Mouse (Mus musculus) left cerebral cortex, adult 2 months (tissue): ENCODE results near the gene Mien1. TPM values are rescaled to one million over a fixed set of nuclear protein-coding genes. Genes with fewer than 3 reads are reported as not detected.

Experiments
- DNase-seq, 2 experiments: peaks; one replicate each; pipeline ENCODE4 v3.0.0; 2021 to 2022; ENCODE audit warnings: low spot score in 2 of 2, mixed read lengths in 1 of 2; ENCODE audit errors: extremely low spot score in 1 of 2
- H3K27ac ChIP-seq: fragments of 200-600 bp; 2 replicates; pipeline ENCODE4 v1.8.1; 2022
- H3K4me3 ChIP-seq: fragments of 200-600 bp; 2 replicates; pipeline ENCODE4 v1.8.1; 2022
- CTCF ChIP-seq: fragments of 200-600 bp; IDR thresholded peaks from 2 replicates; pipeline ENCODE4 v1.8.1; 2022; ENCODE audit warnings: antibody characterized with exemption, mild to moderate bottlenecking, moderate library complexity
- intact Hi-C: fragments of 180-260 bp; cut with DNase I; formaldehyde crosslinking; loops from one replicate; pipeline ENCODE4 v1.15.1; 2025
- total RNA-seq, 2 experiments: library from RNA; stranded (reverse); gene quantifications; 2 replicates each; pipeline ENCODE4 v1.2.3; 2021

The Mien1 gene
- total RNA-seq, 2 experiments from 2014 or later: 100 to 106 TPM

DNA sequence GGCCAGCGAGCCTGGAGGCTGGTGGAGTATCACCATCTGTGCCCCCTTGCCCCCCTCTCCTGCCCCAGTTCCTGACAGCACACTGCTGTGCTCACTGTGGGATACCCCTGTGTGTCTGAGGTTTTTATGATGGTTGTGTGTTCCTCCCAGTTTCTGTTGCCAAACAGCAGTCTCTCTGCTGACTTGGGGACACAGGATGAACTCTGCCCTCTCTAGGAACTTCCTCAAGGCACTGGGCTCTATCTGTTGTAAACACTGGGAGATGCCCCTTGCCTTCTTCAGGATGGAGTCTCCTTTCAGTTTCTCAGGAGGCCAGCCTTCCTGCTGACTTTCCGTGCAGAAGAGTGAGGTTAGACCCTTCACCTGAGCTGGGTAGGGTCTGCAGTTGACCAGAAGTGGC, 24.6 kb downstream of the Mien1 start:
- Histone ChIP-seq H3K4me3 (no peak overlapping the region), H3K27ac (no peak overlapping the region)
- intact Hi-C loops: no loop called here
- no peak for DNase-seq
- no peak for TF ChIP-seq CTCF

- H3K4me3 ChIP-seq: no peak overlapping the region
- DNase-seq: no peak
- no peak overlapping the region for H3K27ac ChIP-seq
- TF ChIP-seq CTCF: no peak
- intact Hi-C loops: no loop called here
These were observed 25.1 kb downstream of the Mien1 start for GRCm38 (mm10) chr11:98413731-98414130.

DNA sequence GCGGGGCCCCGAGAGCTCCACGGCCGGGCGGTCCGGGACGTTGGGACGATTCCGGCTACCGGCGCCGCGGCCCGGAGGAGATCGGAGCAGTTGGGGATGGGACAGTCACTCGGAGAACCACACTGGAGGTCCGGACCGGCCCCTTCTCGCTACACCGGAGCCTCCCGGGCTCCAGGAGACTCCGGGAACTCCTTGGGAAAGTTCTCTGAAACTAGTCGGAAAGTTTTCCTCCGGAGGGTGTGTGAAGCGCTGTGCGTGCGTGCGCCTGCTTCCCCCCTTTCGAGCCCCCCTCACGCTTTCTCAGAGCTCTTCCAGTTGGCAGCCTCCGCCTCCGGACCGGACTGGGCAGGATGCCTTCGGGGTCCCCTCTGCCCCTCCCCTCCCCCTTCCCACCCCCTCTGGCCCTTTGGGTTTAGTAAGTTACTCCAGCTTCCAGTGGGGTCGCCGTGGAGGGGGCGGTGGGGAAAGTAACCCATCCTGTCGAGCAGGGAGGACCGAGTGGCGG, 25.9 kb downstream of the Mien1 start:
- peak overlapping the region; percentile 46 for H3K4me3 ChIP-seq
- intact Hi-C loops: no loop called here
- H3K27ac ChIP-seq: no peak overlapping the region
- no peak for TF ChIP-seq CTCF
- no peak for DNase-seq

- intact Hi-C loops: no loop called here
- no peak for TF ChIP-seq CTCF
- Histone ChIP-seq H3K27ac (no peak within 1 kb of the TSS), H3K4me3 (peak within 1 kb of the TSS; percentile 46)
- DNase-seq: peak; percentile 26 to 41
These were observed 26.5 kb downstream of the Mien1 start, which contains the start of gene Erbb2 for GRCm38 (mm10) chr11:98412273-98412796. Gene Erbb2 (plus strand): TSS chr11:98412470.

DNA sequence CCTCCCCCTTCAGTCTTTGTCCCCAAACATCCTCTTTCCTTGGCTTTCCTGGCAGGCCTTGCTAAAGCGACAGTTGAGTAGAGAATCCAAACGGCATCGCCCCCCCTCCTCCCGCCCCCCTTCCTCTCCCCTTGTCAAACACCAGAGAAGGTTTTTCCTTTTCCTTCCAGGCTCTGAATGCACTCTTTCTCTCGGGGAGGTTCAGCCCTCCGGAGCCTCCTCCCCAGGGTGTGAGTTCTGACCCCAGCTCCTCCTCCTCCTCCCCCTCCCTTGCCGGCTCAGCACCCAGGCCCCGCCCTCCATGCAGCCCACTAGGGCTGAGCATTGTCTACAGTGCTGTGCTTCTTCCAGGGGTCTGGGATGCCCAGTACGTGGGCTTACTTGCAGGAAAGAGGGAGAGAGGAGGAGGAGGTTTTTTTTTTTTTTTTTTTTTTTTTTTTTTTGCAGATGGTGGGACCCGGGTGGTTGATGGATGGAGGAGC, 29.4 kb downstream of the Mien1 start:
- TF ChIP-seq CTCF: no peak
- DNase-seq: no peak
- intact Hi-C loops: no loop called here
- no peak overlapping the region for H3K27ac ChIP-seq
- H3K4me3 ChIP-seq: no peak overlapping the region

- no peak overlapping the region for H3K4me3 ChIP-seq
- H3K27ac ChIP-seq: no peak overlapping the region
- no peak for TF ChIP-seq CTCF
- no peak for DNase-seq
- intact Hi-C loops: no loop called here
These were observed 29.9 kb downstream of the Mien1 start for GRCm38 (mm10) chr11:98408872-98409271.

GRCm38 (mm10) chr11:98406621-98407020, 32.2 kb downstream of the Mien1 start:
- H3K27ac ChIP-seq: no peak overlapping the region
- intact Hi-C loops: no loop called here
- DNase-seq: no peak
- TF ChIP-seq CTCF: no peak
- no peak overlapping the region for H3K4me3 ChIP-seq

GRCm38 (mm10) chr11:98400816-98401215, 38.0 kb downstream of the Mien1 start:
- H3K27ac ChIP-seq: peak overlapping the region; percentile 93
- intact Hi-C loops: no loop called here

GRCm38 (mm10) chr11:98400161-98400726, 38.5 kb downstream of the Mien1 start, which contains the start of gene Pgap3:
Gene Pgap3 (minus strand): TSS chr11:98400490.
- no peak for TF ChIP-seq CTCF
- peak within 1 kb of the TSS; percentile 71 for H3K4me3 ChIP-seq
- DNase-seq: peak; percentile 81 to 85
- H3K27ac ChIP-seq: peak within 1 kb of the TSS; percentile 93
- intact Hi-C loops: no loop called here

More at GRCm38 (mm10) chr11:98400816-98401215, 38.0 kb downstream of the Mien1 start:
- H3K4me3 ChIP-seq: peak overlapping the region; percentile 71
- no peak for DNase-seq
- no peak for TF ChIP-seq CTCF

DNA sequence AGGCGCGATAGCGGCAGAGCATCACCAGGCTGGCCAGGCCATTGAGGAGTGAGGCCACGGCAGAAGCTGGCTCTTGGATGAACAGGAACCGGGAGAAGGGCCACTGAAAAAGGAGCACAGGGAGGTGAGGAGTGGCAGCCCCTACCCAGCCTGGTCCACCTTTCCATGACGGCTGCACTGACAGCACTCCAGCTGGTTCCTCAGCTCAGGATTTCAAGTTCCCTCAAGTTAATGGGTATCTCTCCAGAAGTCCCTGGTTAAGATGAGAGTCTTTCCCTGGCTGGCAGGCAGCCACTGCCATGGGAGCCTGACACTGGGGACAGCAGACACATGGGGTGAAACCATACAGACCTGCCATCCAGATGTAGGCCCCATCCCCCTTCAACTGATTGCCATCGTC, 40.8 kb downstream of the Mien1 start:
- DNase-seq: no peak
- TF ChIP-seq CTCF: no peak
- intact Hi-C loops: no loop called here
- Histone ChIP-seq H3K4me3 (no peak overlapping the region), H3K27ac (no peak overlapping the region)

DNA sequence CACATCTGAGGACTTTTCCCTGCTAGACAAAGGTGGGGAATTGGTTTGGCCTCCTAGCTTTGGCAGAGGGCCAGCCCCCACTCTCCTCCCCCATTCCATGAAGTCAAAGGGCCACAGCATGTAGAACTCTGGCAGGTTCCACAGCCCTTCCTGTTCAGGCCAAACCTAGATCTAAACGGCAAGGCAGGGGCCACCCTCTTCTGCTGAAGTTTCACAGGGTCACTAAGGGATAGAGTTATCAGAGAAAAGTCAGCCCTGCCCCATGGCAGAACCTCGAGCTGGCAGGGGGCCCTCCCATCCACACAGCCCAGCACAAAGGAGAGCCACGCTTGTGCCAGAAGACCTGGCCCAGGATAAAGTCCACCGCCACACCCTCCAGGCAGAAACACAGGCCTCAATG, 43.8 kb downstream of the Mien1 start:
- intact Hi-C loops: no loop called here
- no peak for DNase-seq
- Histone ChIP-seq H3K27ac (no peak overlapping the region), H3K4me3 (no peak overlapping the region)
- no peak for TF ChIP-seq CTCF

GRCm38 (mm10) chr11:98394301-98394700, 44.5 kb downstream of the Mien1 start:
- no peak for TF ChIP-seq CTCF
- Histone ChIP-seq H3K27ac (no peak overlapping the region), H3K4me3 (no peak overlapping the region)
- DNase-seq: no peak
- intact Hi-C loops: no loop called here

GRCm38 (mm10) chr11:98393317-98393716, 45.5 kb downstream of the Mien1 start:
- H3K4me3 ChIP-seq: no peak overlapping the region
- no peak for TF ChIP-seq CTCF
- intact Hi-C loops: no loop called here
- no peak overlapping the region for H3K27ac ChIP-seq
- no peak for DNase-seq
